Mouse (Mus musculus): ENCODE results near the gene Ptgr2. TPM values are rescaled to one million over a fixed set of nuclear protein-coding genes. Genes with fewer than 3 reads are reported as not detected.
"Not testable (repeated sequence)": the region's sequence is repeated elsewhere in the genome, so short reads cannot be mapped to it uniquely, and the experiment has no call there.

The Ptgr2 gene
- total RNA-seq (2021) = 10 to 100 TPM; 29.3 to 30.0 TPM
- long read RNA-seq, experiment 1, transcript Ptgr2-201 (10 exons, 3,168 nt) = major isoform, 59 of 76 reads
- long read RNA-seq, experiment 1, transcript Ptgr2-202 (11 exons, 1,386 nt) = minor isoform, 5 of 76 reads
- long read RNA-seq, experiment 1, partial matches to known transcripts = 1 of 76 reads
- long read RNA-seq, experiment 1, other reads (novel, unspliced or antisense) = 8 of 76 reads
- long read RNA-seq, experiment 2, transcript Ptgr2-201 (10 exons, 3,168 nt) = major isoform, 38 of 58 reads
- long read RNA-seq, experiment 2, transcript Ptgr2-207 (10 exons, 2,073 nt) = minor isoform, 5 of 58 reads
- long read RNA-seq, experiment 2, partial matches to known transcripts = 3 of 58 reads
- long read RNA-seq, experiment 2, other reads (novel, unspliced or antisense) = 12 of 58 reads

DNA sequence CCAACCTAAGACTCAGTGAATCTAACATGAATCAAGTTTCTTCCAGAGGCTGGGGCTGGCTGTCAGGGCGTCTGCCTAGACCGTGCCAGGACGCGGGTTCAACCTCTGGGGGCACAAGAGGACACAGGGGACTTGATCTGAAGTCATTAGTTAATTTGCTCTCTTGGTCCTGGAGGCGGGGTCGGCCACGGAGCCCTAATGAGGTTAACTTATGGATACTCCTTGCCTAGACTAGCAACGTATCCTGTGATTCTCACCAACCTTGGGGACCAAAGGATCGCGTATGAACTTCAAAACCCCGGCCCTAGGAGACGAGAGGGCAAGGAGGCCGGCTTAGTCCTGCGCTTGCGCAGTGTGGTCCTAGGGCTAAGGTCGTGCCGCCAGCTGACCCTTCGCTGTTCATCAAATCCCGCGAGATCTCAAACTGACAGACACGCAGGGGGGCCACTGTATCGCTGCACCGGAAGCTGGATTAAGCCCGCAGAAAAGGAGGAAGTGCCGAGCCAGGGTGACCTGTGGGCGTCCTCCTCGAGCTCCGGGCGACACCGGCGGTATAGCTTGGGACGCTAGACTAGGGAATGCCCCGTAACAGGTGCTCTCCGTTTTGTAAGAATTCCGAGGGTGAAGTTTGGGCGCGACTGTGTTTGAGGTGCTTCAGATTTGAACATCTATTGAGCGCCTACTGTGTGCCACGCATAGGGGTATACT, at the start of gene Ptgr2:
Ptgr2 (plus strand) TSS at position 348 of the 708 bp plus-strand sequence.
- TF ChIP-seq CTCF (IDR thresholded peaks at IDR 0.05) = no peak
- peak; percentile 68 to 87 for DNase-seq (ENCODE audit: extremely low spot score in 1 of 2, low spot score in 2 of 2)
- intact Hi-C loops (cut with DNase I) = no loop called here
- H3K27ac ChIP-seq = peak within 1 kb of the TSS; percentile 84
- H3K4me3 ChIP-seq = peak within 1 kb of the TSS; percentile 65

DNA sequence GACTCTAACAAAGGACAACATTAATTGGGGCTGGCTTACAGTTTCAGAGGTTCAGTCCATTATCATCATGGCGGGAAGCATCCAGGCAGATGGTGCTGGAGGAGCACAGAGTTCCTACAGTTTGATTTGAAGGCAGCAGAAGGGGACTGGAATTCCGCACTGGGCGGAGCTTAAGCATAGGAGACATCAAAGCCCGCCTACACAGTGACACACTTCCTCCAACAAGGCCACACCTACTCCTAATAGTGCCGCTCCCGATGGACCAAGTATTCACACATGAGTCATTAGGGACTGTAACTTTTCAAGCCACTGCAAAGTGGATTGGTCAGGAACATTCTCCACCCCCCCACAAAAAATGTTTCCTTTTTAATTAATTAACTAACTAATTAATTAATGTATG, 49.5 kb upstream of the Ptgr2 start:
- TF ChIP-seq CTCF (IDR thresholded peaks at IDR 0.05) = no peak
- no peak for DNase-seq (ENCODE audit: extremely low spot score in 1 of 2, low spot score in 2 of 2)
- intact Hi-C loops (cut with DNase I) = no loop called here
- no peak overlapping the region for H3K4me3 ChIP-seq
- H3K27ac ChIP-seq = no peak overlapping the region

DNA sequence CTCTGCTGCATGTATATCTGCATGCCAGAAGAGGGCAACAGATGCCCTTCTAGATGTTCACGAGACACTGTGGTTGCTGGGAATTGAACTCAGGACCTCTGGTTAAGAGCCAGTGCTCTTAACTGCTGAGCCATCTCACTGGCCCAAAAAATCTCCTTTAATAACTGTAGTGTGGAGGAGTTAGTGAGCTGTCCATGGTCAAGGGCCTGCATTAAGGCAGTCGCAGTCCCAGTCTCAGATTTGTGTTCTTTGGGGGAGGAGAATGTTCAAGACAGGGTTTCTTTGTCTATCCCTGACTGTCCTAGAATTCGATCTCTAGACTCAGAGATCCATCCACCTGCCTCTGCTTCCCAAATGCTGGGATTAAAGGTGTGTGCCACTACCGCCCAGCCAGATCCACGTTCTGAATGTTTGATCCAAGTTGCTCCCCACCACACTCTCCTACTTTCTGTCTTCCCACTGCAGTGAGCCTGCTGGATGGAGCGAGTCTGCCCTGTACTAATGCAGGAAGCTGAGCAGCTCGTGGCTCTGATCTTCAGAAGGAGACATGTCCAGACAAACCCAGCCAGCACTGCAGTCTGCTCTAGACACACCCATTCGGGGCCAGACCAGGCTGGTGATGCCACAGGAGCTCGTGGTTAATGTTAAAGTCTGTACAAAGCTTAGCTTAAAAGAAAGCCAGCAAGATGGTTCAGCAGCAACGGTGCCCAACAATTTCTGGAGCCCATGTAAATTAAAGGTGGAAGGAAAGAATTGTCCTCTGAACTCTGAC, 48.9 kb upstream of the Ptgr2 start:
- intact Hi-C loops (cut with DNase I) = no loop called here
- no peak overlapping the region for H3K4me3 ChIP-seq
- H3K27ac ChIP-seq = no peak overlapping the region
- no peak for TF ChIP-seq CTCF (IDR thresholded peaks at IDR 0.05)
- DNase-seq (ENCODE audit: extremely low spot score in 1 of 2, low spot score in 2 of 2) = no peak

DNA sequence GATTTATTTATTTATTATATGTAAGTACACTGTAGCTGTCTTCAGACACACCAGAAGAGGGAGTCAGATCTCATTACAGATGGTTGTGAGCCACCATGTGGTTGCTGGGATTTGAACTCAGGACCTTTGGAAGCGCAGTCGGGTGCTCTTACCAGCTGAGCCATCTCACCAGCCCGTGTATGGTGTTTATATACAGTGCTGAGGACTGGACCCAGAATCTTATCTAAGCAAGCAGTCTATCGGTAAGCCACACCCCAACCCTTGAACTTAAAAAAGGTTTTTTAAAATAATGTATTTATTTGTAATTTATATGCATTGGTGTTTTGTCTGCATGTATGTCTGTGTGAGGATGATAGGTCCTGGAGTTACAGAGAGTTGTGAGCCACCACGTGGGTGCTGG, 48.0 kb upstream of the Ptgr2 start:
- H3K4me3 ChIP-seq; DNase-seq (ENCODE audit: extremely low spot score in 1 of 2, low spot score in 2 of 2); intact Hi-C loops (cut with DNase I); H3K27ac ChIP-seq: not testable (repeated sequence)

DNA sequence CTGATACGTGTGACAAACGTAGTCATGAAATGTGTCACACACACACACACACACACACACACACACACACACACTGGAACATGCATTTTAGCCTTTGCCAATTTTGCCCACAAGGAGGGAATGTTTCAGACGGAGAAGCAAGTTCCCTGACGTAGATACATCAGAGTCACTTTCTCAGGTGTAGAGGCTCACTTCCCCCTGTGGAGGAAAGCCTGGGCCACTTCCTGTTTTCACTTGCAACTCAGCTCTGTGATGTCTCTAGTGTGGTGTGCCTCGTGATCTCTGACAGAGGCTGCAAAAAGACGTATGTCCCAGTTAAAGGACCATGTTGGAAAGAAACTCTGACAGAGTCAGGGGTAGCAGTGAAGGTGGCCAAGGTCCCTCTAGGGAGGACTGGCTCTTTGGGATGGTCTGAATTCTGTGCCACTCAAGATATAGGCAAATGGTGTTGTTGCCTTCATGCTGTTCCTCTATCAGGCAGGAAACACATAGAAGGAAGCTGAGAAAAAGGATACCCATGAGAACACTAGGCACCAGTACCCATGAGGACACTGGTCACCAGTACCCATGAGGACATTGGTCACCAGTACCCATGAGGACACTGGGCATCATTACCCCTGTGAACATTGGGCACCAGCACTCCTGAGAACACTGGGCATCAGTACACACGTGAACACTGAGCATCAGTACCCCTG, 41.8 kb upstream of the Ptgr2 start:
- Histone ChIP-seq H3K27ac (no peak overlapping the region), H3K4me3 (no peak overlapping the region)
- no peak for DNase-seq (ENCODE audit: extremely low spot score in 1 of 2, low spot score in 2 of 2)
- intact Hi-C loops (cut with DNase I) = no loop called here
- no peak for TF ChIP-seq CTCF (IDR thresholded peaks at IDR 0.05)

DNA sequence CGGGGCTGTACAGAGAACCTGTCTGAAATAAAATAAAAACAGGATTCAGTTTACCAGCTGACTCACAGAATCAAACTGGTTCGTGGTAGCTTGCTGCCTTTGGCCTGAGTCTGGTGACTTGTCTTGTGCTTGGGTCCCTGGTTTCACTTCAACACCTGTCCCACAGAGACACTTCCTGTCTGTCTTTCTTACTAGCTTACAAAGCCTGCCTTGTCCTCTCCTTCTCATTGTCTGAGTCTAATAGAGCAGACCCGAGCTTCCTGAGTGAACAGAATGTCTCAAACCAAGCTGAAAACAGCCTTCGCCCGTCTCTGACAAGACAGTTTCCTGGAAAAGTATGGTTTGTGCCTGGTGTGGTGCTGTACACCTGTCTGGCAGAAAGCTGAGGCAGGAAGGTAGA, 39.3 kb upstream of the Ptgr2 start:
- TF ChIP-seq CTCF (IDR thresholded peaks at IDR 0.05) = no peak
- intact Hi-C loops (cut with DNase I) = no loop called here
- no peak for DNase-seq (ENCODE audit: extremely low spot score in 1 of 2, low spot score in 2 of 2)
- Histone ChIP-seq H3K4me3 (no peak overlapping the region), H3K27ac (no peak overlapping the region)

DNA sequence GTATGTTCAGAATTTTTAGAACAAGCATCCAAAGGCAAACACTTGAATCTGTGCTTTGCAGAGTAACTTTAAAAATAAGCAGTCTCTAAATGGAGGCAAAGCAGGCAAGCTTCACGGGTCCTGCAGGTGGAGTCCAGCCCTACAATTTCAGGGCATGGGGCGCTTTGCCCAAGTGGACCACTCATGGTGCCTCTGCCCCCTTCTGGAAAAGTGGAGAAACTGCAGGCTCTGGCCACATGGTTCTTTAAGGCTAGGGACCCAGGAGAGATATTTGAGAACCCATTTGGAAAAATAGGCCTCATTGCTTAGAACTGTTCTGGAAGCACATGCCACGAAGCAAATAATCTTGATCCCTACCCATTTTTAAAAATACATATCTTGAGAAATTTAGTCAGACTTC, 35.8 kb upstream of the Ptgr2 start:
- peak; percentile 91 for TF ChIP-seq CTCF (IDR thresholded peaks at IDR 0.05)
- H3K27ac ChIP-seq = no peak overlapping the region
- no peak overlapping the region for H3K4me3 ChIP-seq
- DNase-seq (ENCODE audit: extremely low spot score in 1 of 2, low spot score in 2 of 2) = peak; percentile 30 to 39
- intact Hi-C loops (cut with DNase I) = loop anchor here (2.0 kb wide), 1 partner anchor 86 kb away; no protein-coding TSS in a partner anchor

DNA sequence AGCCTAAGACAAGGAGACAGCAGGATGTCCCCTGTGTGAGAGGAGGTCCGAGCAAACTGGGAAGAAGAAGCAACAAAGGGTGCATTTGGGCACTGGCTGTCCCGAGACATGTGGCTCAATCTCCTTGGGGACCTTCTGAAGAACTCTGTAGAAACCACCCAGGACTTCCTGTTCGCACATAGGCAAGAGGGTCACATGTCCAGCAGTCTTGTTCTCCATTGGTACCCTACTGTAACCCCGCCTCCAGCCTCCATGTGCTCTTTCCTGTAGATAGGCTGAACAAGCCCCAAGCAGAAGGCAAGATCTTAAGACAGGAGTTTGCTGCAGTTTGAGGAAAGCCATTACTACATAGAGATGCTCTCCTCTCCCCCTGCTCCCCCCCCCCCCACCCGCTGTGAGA, 32.2 kb upstream of the Ptgr2 start:
- no peak overlapping the region for H3K27ac ChIP-seq
- no peak for DNase-seq (ENCODE audit: extremely low spot score in 1 of 2, low spot score in 2 of 2)
- TF ChIP-seq CTCF (IDR thresholded peaks at IDR 0.05) = no peak
- no peak overlapping the region for H3K4me3 ChIP-seq
- intact Hi-C loops (cut with DNase I) = no loop called here

DNA sequence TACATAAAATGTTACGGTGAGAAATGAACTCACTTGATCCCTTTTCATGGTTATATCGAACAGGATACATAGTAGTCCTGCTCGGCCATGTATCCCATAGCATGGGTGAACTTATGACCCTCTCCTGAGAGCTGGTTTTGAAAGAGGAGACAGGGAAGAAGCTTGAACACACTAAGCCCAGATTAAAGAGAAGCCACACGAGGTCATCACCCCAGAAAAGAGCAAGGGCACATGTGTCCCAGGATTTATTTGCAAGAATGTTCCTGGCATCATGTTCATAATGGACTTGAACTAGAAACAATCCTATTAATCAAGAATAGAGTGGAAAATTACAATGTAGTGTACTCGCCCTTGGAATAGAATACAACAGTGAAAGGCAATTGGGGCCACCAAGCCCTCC, 30.1 kb upstream of the Ptgr2 start:
- intact Hi-C loops (cut with DNase I) = no loop called here
- no peak for DNase-seq (ENCODE audit: extremely low spot score in 1 of 2, low spot score in 2 of 2)

DNA sequence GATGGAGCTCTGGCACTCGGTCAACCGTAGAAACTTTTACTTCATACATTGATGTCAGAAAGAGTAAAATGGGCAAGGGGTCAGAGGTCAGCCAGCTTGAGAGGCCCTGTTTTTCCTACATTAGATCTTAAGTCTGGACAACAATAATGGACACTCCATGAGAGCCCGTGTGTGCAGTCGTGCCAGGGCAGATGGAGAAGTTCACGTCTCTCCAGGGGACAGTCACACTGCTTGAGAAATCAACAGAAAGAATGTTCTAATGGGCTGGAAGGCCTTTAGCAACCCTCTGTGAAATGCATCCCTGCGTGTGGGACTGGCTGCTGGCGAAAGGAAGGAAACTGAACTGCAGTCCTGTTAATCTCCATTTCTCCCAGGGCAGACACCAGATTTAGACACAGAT, 24.7 kb upstream of the Ptgr2 start:
- intact Hi-C loops (cut with DNase I) = no loop called here
- H3K27ac ChIP-seq = no peak overlapping the region
- no peak for TF ChIP-seq CTCF (IDR thresholded peaks at IDR 0.05)

More for the DNA sequence above, 30.1 kb upstream of the Ptgr2 start:
- no peak overlapping the region for H3K4me3 ChIP-seq
- no peak for TF ChIP-seq CTCF (IDR thresholded peaks at IDR 0.05)
- no peak overlapping the region for H3K27ac ChIP-seq

DNA sequence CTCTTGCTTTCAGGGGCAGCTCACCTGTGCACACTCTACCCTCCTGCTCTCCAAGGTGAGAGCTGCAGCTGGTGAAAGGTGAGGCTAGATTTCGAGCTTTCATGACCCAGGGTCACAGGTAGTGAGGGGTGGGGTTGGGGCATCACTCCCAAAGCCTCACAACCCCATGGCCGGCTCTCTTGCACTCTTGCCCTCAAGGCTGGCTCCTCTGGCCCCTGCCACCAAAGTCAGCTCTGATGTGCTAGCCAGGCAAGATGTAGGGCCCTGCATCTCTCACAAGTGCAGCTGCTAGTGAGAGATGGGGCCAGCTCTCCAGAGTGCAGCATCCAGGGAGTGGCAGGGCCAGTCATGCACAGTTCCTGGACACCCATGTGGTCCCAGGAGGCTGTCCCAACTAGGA, 17.8 kb upstream of the Ptgr2 start:
- intact Hi-C loops (cut with DNase I) = no loop called here

More for the DNA sequence above, 24.7 kb upstream of the Ptgr2 start:
- no peak overlapping the region for H3K4me3 ChIP-seq
- DNase-seq (ENCODE audit: extremely low spot score in 1 of 2, low spot score in 2 of 2) = no peak

More for the DNA sequence above, 17.8 kb upstream of the Ptgr2 start:
- H3K27ac ChIP-seq = no peak overlapping the region
- TF ChIP-seq CTCF (IDR thresholded peaks at IDR 0.05) = no peak
- DNase-seq (ENCODE audit: extremely low spot score in 1 of 2, low spot score in 2 of 2) = no peak
- H3K4me3 ChIP-seq = no peak overlapping the region
